Mouse (Mus musculus) hindbrain, embryonic 14.5 days (tissue): ENCODE results near the gene 2610507B11Rik. TPM values are rescaled to one million over a fixed set of nuclear protein-coding genes. Genes with fewer than 3 reads are reported as not detected.
"Not testable (repeated sequence)": the region's sequence is repeated elsewhere in the genome, so short reads cannot be mapped to it uniquely, and the experiment has no call there.

ENCODE experiments used
- ATAC-seq: fragments of 200-750 bp; cut with Nextera tagmentation; 2 replicates; pipeline ENCODE4 v1.8.0; 2017; ENCODE audit warnings: moderate number of reproducible peaks, mild to moderate bottlenecking, moderate TSS enrichment, moderate library complexity; ENCODE audit not compliant: low FRiP score
- DNase-seq: peaks from one replicate; pipeline ENCODE4 v3.0.0-alpha.2; 2015; ENCODE audit warnings: low spot score
- H3K27ac ChIP-seq: fragments of 300-500 bp; sonication (generic); 2 replicates; pipeline ENCODE4 v1.5.1; 2014; ENCODE audit warnings: mild to moderate bottlenecking, moderate library complexity
- H3K27me3 ChIP-seq: fragments of 300-500 bp; sonication (generic); 2 replicates; pipeline ENCODE4 v1.6.1; 2014; ENCODE audit warnings: mild to moderate bottlenecking, low read length, mixed read lengths; ENCODE audit not compliant: control insufficient read depth, insufficient read depth
- H3K36me3 ChIP-seq: fragments of 300-500 bp; sonication (generic); replicated peaks from 2 replicates; pipeline ENCODE4 v1.6.1; 2014; ENCODE audit not compliant: control insufficient read depth, insufficient read depth
- H3K4me1 ChIP-seq: fragments of 300-500 bp; sonication (generic); replicated peaks from 2 replicates; pipeline ENCODE4 v1.6.1; 2014; ENCODE audit warnings: antibody characterized with exemption, low read length, mixed read lengths; ENCODE audit not compliant: control insufficient read depth, insufficient read depth
- H3K4me2 ChIP-seq: fragments of 300-500 bp; sonication (generic); replicated peaks from 2 replicates; pipeline ENCODE4 v1.6.1; 2014; ENCODE audit warnings: mild to moderate bottlenecking, moderate library complexity
- H3K4me3 ChIP-seq: fragments of 300-500 bp; sonication (generic); replicated peaks from 2 replicates; pipeline ENCODE4 v1.5.1; 2014; ENCODE audit warnings: mild to moderate bottlenecking, low read length
- H3K9ac ChIP-seq: fragments of 300-500 bp; sonication (generic); 2 replicates; pipeline ENCODE4 v1.6.1; 2014
- H3K9me3 ChIP-seq: fragments of 300-500 bp; sonication (generic); 2 replicates; pipeline ENCODE4 v1.6.1; 2016; ENCODE audit warnings: low read length; ENCODE audit not compliant: control insufficient read depth
- WGBS: fragments of 180-500 bp; shearing (Covaris S2); extraction: QIAGEN DNeasy Blood & Tissue Kit; methylation state at CpG from one replicate; pipeline ENCODE4 v1.1.7; 2014; 5-methylcytosine and 5-hydroxymethylcytosine counted together
- polyA plus RNA-seq: library from polyadenylated mRNA; unstranded; fragments of >200 nt; fragmentation: Nextera tagmentation; extraction: Ambion mirVana; gene quantifications from 2 replicates; pipeline ENCODE4 v1.2.1, GENCODE M21; 2014

2610507B11Rik gene
- polyA plus RNA-seq, 1 experiment from 2014 or later, result 64.2 TPM

DNA sequence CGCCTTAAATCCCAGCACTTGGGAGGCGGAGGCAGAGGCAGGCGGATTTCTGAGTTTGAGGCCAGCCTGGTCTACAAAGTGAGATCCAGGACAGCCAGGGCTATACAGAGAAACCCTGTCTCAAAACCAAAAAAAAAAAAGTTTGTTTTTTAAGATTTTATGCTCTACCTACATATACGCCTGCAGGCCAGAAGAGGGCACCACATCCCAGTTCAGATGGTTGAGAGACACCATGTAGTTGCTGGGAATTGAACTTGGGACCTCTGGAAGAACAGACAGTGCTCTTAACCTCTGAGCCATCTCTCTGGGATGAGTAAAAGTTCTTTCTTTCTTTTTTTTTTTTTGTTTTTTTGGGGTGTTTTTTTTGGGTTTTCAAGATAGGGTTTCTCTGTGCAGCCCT is 14.6 kb downstream of the 2610507B11Rik start:
- not testable (repeated sequence) for H3K4me2 ChIP-seq, ATAC-seq, H3K9me3 ChIP-seq, H3K4me3 ChIP-seq, H3K9ac ChIP-seq, H3K27me3 ChIP-seq, H3K27ac ChIP-seq, DNase-seq, H3K4me1 ChIP-seq
- WGBS, result 95% methylated on average over 4 of the region's 4 CpGs
- H3K36me3 ChIP-seq, result peaks cover 100% of the 10 kb centered on the region

DNA sequence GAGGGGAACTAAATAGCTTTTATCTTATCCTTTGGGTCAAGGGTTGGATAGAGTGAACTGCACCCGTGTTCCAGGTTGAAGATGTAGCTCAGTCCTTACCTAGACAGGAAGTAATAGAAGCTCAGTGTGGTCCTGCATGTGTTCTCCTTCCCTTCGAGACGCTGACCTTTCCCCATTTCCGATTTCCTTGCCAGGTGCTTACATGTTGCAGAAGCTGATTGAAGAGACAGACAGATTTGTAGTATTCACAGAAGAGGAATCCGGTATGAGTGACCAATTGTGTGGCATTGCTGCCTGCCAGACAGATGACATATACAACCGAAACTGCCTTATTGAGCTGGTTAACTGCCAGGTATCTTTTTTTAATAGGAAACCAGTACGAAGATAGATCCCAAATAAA is 17.3 kb downstream of the 2610507B11Rik start:
- Histone ChIP-seq H3K4me3 (no peak overlapping the region), H3K36me3 (peaks cover 100% of the 10 kb centered on the region), H3K27ac (no peak overlapping the region), H3K9me3 (no peaks in the 10 kb centered on the region), H3K4me1 (no peaks in the 10 kb centered on the region), H3K9ac (no peak overlapping the region), H3K4me2 (no peak overlapping the region), H3K27me3 (no peaks in the 10 kb centered on the region)
- ATAC-seq, result no peak
- WGBS, result 95% methylated on average over 7 of the region's 7 CpGs
- no peak for DNase-seq

GRCm38 (mm10) chr11:78279586-78279985 is 18.0 kb downstream of the 2610507B11Rik start:
- H3K4me1 ChIP-seq, result no peaks in the 10 kb centered on the region
- H3K9ac ChIP-seq, result no peak overlapping the region
- ATAC-seq (no peak), DNase-seq (no peak)
- 85% methylated on average over 4 of the region's 4 CpGs for WGBS
- H3K4me3 ChIP-seq, result no peak overlapping the region
- H3K9me3 ChIP-seq, result no peaks in the 10 kb centered on the region
- no peak overlapping the region for H3K4me2 ChIP-seq
- H3K27me3 ChIP-seq, result no peaks in the 10 kb centered on the region
- peaks cover 100% of the 10 kb centered on the region for H3K36me3 ChIP-seq
- no peak overlapping the region for H3K27ac ChIP-seq

GRCm38 (mm10) chr11:78289146-78289763 is 27.7 kb downstream of the 2610507B11Rik start:
- no peaks in the 10 kb centered on the region for H3K9me3 ChIP-seq
- peaks cover 98% of the 10 kb centered on the region for H3K36me3 ChIP-seq
- H3K4me3 ChIP-seq, result no peak overlapping the region
- H3K4me2 ChIP-seq, result no peak overlapping the region
- H3K4me1 ChIP-seq, result no peaks in the 10 kb centered on the region
- H3K9ac ChIP-seq, result no peak overlapping the region
- 95% methylated on average over 7 of the region's 7 CpGs for WGBS
- no peaks in the 10 kb centered on the region for H3K27me3 ChIP-seq
- DNase-seq (no peak), ATAC-seq (no peak)
- H3K27ac ChIP-seq, result no peak overlapping the region

- Histone ChIP-seq H3K4me1 (no peaks in the 10 kb centered on the region), H3K4me3 (no peak within 1 kb of the TSS), H3K27me3 (no peaks in the 10 kb centered on the region), H3K36me3 (peaks cover 90% of the 10 kb centered on the region), H3K4me2 (no peak within 1 kb of the TSS), H3K27ac (no peak within 1 kb of the TSS), H3K9me3 (no peaks in the 10 kb centered on the region), H3K9ac (no peak within 1 kb of the TSS)
- ATAC-seq (no peak), DNase-seq (no peak)
- 95% methylated on average over 4 of the region's 4 CpGs for WGBS
Observed at GRCm38 (mm10) chr11:78290654-78291053, 29.1 kb downstream of the 2610507B11Rik start, which contains the start of gene BC030499. TSS of gene BC030499 (plus strand) at chr11:78290841.

DNA sequence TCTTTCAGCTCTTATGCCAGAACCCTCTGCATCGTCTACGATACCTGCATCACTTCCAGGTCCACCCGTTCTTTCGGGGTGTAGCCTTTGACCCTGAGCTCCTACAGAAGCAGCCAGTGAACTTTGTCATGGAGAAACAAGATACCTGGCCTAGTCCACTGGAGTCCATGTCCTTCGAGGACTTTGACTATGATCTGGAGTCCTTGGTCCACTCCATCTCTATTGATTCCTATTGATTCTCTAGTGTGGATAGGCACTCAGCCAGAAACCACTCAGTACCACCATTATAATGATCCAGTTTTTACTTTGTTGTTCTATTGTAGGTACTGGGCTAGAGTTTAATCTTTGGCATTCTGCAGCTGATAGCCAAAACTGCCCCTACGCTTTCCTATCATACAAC is 33.0 kb downstream of the 2610507B11Rik start:
- no peak for DNase-seq
- ATAC-seq, result no peak
- H3K27me3 ChIP-seq, result no peaks in the 10 kb centered on the region
- 96% methylated on average over 6 of the region's 6 CpGs for WGBS
- H3K27ac ChIP-seq, result no peak overlapping the region
- H3K4me3 ChIP-seq, result no peak overlapping the region
- no peak overlapping the region for H3K4me2 ChIP-seq
- H3K36me3 ChIP-seq, result peaks cover 50% of the 10 kb centered on the region
- H3K4me1 ChIP-seq, result no peaks in the 10 kb centered on the region
- H3K9ac ChIP-seq, result no peak overlapping the region
- no peaks in the 10 kb centered on the region for H3K9me3 ChIP-seq

DNA sequence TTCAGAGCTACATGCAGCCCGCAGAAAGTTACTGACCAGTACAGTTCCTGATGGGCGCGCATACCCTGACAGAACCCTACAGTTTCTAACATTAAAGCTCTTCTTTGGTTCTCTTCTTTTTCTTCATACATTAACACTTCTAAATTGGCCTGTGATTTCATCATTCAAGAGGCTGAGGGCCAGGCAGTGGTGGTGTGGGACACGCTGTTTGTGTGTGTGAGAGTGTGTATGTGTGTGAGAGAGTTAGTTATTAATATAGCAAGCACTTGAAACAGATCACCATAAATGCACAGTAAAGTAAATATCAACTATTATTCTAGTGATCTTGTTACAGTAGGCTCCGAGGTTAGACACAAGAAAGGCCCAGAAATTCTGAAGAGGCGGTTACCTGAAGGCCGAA is 39.4 kb downstream of the 2610507B11Rik start:
- ATAC-seq, result peak; percentile 40; the same call in 1 of the 2 replicates
- DNase-seq, result no peak
- Histone ChIP-seq H3K27ac (no peak overlapping the region), H3K27me3 (no peaks in the 10 kb centered on the region), H3K4me1 (peaks cover 5% of the 10 kb centered on the region), H3K36me3 (no peaks in the 10 kb centered on the region), H3K4me3 (peak overlapping the region; percentile 55), H3K4me2 (peak overlapping the region; percentile 99), H3K9ac (peak overlapping the region; percentile 54), H3K9me3 (no peaks in the 10 kb centered on the region)
- WGBS, result 72% methylated on average over 7 of the region's 7 CpGs

- Histone ChIP-seq H3K4me2 (peak within 1 kb of the TSS; percentile 99), H3K9me3 (no peaks in the 10 kb centered on the region), H3K4me3 (peak within 1 kb of the TSS; percentile 55), H3K9ac (peak within 1 kb of the TSS; percentile 54), H3K36me3 (no peaks in the 10 kb centered on the region), H3K27ac (no peak within 1 kb of the TSS), H3K4me1 (peaks cover 5% of the 10 kb centered on the region), H3K27me3 (no peaks in the 10 kb centered on the region)
- WGBS, result under 1% methylated on average over 48 of the region's 49 CpGs
- ATAC-seq (peak; percentile 99), DNase-seq (peak; percentile 90)
Observed at GRCm38 (mm10) chr11:78301357-78302084, 40.0 kb downstream of the 2610507B11Rik start, which contains the start of gene Spag5. TSS of gene Spag5 (plus strand) at chr11:78301529.

DNA sequence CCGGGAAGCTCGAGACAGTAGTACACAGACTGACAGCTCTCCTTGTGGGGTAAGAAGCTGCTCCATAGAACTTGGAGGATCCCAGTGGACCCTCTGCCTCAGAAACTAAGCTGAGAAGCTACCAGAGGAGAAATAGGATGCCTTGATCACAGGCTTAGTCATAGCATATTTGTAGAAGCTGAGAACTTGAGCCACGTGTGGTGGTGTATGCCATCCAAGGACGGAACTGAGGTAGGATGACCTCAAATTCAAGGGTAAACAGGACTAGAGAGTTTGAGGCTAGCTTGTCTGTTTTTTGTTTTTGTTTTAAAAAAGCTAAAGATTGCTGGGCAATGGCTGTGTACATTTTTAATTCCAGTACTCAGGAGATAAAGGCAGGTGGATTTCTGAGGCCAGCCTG is 43.7 kb downstream of the 2610507B11Rik start:
- DNase-seq (no peak), ATAC-seq (no peak)
- H3K9ac ChIP-seq, result no peak overlapping the region
- peaks cover 5% of the 10 kb centered on the region for H3K4me1 ChIP-seq
- H3K4me3 ChIP-seq, result no peak overlapping the region
- WGBS, result 94% methylated on average over 4 of the region's 4 CpGs
- no peaks in the 10 kb centered on the region; the same call in 1 of the 2 replicates for H3K36me3 ChIP-seq
- H3K27ac ChIP-seq, result no peak overlapping the region
- H3K9me3 ChIP-seq, result no peaks in the 10 kb centered on the region
- H3K27me3 ChIP-seq, result no peaks in the 10 kb centered on the region
- no peak overlapping the region for H3K4me2 ChIP-seq
